Mouse (Mus musculus) left cerebral cortex, adult 9 months (tissue): ENCODE measurements around the gene Adgrl3.
A peak's percentile ranks its signal among the peaks of the same experiment; 100 is the strongest.

Source experiments
- DNase-seq, 2 experiments: peaks; one replicate each; pipeline ENCODE4 v3.0.0; 2022; ENCODE audit warnings: low spot score in 2 of 2

Gene Adgrl3

GRCm38 (mm10) chr5:81076377-81076776 is 56.4 kb downstream of the Adgrl3 start:
- no peak for DNase-seq

- no peak for DNase-seq
These were observed 57.1 kb downstream of the Adgrl3 start for GRCm38 (mm10) chr5:81077031-81077430.

GRCm38 (mm10) chr5:81077990-81078389 is 58.1 kb downstream of the Adgrl3 start:
- no peak for DNase-seq

- DNase-seq: no peak
These were observed 63.9 kb downstream of the Adgrl3 start for GRCm38 (mm10) chr5:81083698-81084360.

GRCm38 (mm10) chr5:81085152-81085551 is 65.2 kb downstream of the Adgrl3 start:
- DNase-seq: no peak

- no peak for DNase-seq
These were observed 68.7 kb downstream of the Adgrl3 start for GRCm38 (mm10) chr5:81088667-81089066.

GRCm38 (mm10) chr5:81094618-81095017 is 74.7 kb downstream of the Adgrl3 start:
- no peak for DNase-seq

- no peak for DNase-seq
These were observed 77.2 kb downstream of the Adgrl3 start for GRCm38 (mm10) chr5:81097131-81097530.

GRCm38 (mm10) chr5:81107431-81107830 is 87.5 kb downstream of the Adgrl3 start:
- DNase-seq: no peak

GRCm38 (mm10) chr5:81124483-81124882 is 104.5 kb downstream of the Adgrl3 start:
- DNase-seq: no peak

GRCm38 (mm10) chr5:81127639-81128038 is 107.7 kb downstream of the Adgrl3 start:
- no peak for DNase-seq

- no peak for DNase-seq
These were observed 116.5 kb downstream of the Adgrl3 start for GRCm38 (mm10) chr5:81136394-81136793.

- peak in 1 of 2 experiments; percentile 26 for DNase-seq
These were observed 135.9 kb downstream of the Adgrl3 start for GRCm38 (mm10) chr5:81155791-81156190.

- peak in 1 of 2 experiments; percentile 34 for DNase-seq
These were observed 136.3 kb downstream of the Adgrl3 start for GRCm38 (mm10) chr5:81156281-81156680.

GRCm38 (mm10) chr5:81156796-81157195 is 136.9 kb downstream of the Adgrl3 start:
- no peak for DNase-seq

GRCm38 (mm10) chr5:81159013-81159412 is 139.1 kb downstream of the Adgrl3 start:
- no peak for DNase-seq

GRCm38 (mm10) chr5:81160431-81160830 is 140.5 kb downstream of the Adgrl3 start:
- no peak for DNase-seq

- no peak for DNase-seq
These were observed 169.0 kb downstream of the Adgrl3 start for GRCm38 (mm10) chr5:81188871-81189485.

- DNase-seq: no peak
These were observed 180.4 kb downstream of the Adgrl3 start for GRCm38 (mm10) chr5:81200354-81200753.

GRCm38 (mm10) chr5:81201885-81202284 is 181.9 kb downstream of the Adgrl3 start:
- DNase-seq: no peak

- DNase-seq: no peak
These were observed 198.6 kb downstream of the Adgrl3 start for GRCm38 (mm10) chr5:81218500-81219057.

GRCm38 (mm10) chr5:81224465-81224864 is 204.5 kb downstream of the Adgrl3 start:
- no peak for DNase-seq

- DNase-seq: no peak
These were observed 205.5 kb downstream of the Adgrl3 start for GRCm38 (mm10) chr5:81225486-81225885.
